Mouse (Mus musculus) midbrain, embryonic 16.5 days (tissue): ENCODE data around the gene Grip1. TPM values are rescaled to one million over a fixed set of nuclear protein-coding genes. Genes with fewer than 3 reads are reported as not detected.

Experiments used
- ATAC-seq: fragments of 200-750 bp; cut with Nextera tagmentation; 2 replicates; pipeline ENCODE4 v1.8.0; 2017; ENCODE audit warnings: moderate TSS enrichment
- H3K27ac ChIP-seq: fragments of 300-500 bp; sonication (generic); 2 replicates; pipeline ENCODE4 v1.5.1; 2014; ENCODE audit warnings: mild to moderate bottlenecking, low read length, mixed read lengths
- H3K27me3 ChIP-seq: fragments of 300-500 bp; sonication (generic); 2 replicates; pipeline ENCODE4 v1.6.1; 2014; ENCODE audit warnings: low read depth, low read length, mixed read lengths; ENCODE audit not compliant: control insufficient read depth, insufficient read depth
- H3K36me3 ChIP-seq: fragments of 300-500 bp; sonication (generic); 2 replicates; pipeline ENCODE4 v1.6.1; 2014; ENCODE audit warnings: mild to moderate bottlenecking, low read length, moderate library complexity, mixed read lengths; ENCODE audit not compliant: control insufficient read depth, insufficient read depth
- H3K4me1 ChIP-seq: fragments of 300-500 bp; sonication (generic); 2 replicates; pipeline ENCODE4 v1.6.1; 2014; ENCODE audit warnings: mild to moderate bottlenecking, low read length, mixed read lengths; ENCODE audit not compliant: control insufficient read depth, insufficient read depth
- H3K4me2 ChIP-seq: fragments of 300-500 bp; sonication (generic); 2 replicates; pipeline ENCODE4 v1.6.1; 2014; ENCODE audit warnings: mild to moderate bottlenecking, low read length, mixed read lengths
- H3K4me3 ChIP-seq: fragments of 300-500 bp; sonication (generic); 2 replicates; pipeline ENCODE4 v1.5.1; 2014; ENCODE audit warnings: low read depth, mild to moderate bottlenecking, low read length, moderate library complexity, mixed read lengths
- H3K9ac ChIP-seq: fragments of 300-500 bp; sonication (generic); 2 replicates; pipeline ENCODE4 v1.6.1; 2014; ENCODE audit warnings: low read depth, low read length, mixed read lengths
- H3K9me3 ChIP-seq: fragments of 300-500 bp; sonication (generic); replicated peaks from 2 replicates; pipeline ENCODE4 v1.6.1; 2014; ENCODE audit warnings: mild to moderate bottlenecking, low read length, mixed read lengths; ENCODE audit not compliant: control insufficient read depth, poor library complexity, severe bottlenecking
- WGBS: fragments of 180-500 bp; shearing (Covaris S2); extraction: QIAGEN DNeasy Blood & Tissue Kit; methylation state at CpG from one replicate; pipeline ENCODE4 v1.1.7; 2014; 5-methylcytosine and 5-hydroxymethylcytosine counted together
- polyA plus RNA-seq: library from polyadenylated mRNA; unstranded; fragments of >200 nt; fragmentation: Nextera tagmentation; extraction: Ambion mirVana; gene quantifications from 2 replicates; pipeline ENCODE4 v1.2.1, GENCODE M21; 2015

Gene Grip1
- polyA plus RNA-seq, 1 experiment from 2014 or later, result 19.7 TPM

DNA sequence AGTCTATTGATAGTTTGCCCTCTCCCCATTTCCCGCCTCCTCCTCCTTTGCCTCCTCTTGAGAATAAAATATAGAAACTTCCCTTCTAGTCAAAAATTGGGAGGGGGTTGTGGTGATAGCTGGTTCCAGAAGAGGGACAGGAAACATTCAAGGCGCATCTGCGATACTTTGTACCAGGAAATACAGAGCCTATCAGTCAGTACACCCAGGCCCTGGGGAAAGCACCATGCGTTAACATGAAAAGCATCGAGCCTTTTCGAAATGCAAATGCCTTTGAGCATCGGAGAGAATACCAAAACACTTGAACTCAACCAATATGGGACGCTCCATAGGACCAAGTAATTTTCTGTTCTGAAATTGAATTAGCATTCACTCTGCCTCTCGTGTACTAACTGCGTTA lies 612.7 kb downstream of the Grip1 start:
- Histone ChIP-seq H3K9me3 (no peaks in the 10 kb centered on the region), H3K27ac (no peak overlapping the region), H3K36me3 (peaks cover 3% of the 10 kb centered on the region; the same call in 1 of the 2 replicates), H3K4me2 (no peak overlapping the region), H3K27me3 (no peaks in the 10 kb centered on the region), H3K4me3 (no peak overlapping the region), H3K4me1 (no peaks in the 10 kb centered on the region), H3K9ac (no peak overlapping the region)
- ATAC-seq, result no peak
- WGBS, result 82% methylated on average over 10 of the region's 10 CpGs

DNA sequence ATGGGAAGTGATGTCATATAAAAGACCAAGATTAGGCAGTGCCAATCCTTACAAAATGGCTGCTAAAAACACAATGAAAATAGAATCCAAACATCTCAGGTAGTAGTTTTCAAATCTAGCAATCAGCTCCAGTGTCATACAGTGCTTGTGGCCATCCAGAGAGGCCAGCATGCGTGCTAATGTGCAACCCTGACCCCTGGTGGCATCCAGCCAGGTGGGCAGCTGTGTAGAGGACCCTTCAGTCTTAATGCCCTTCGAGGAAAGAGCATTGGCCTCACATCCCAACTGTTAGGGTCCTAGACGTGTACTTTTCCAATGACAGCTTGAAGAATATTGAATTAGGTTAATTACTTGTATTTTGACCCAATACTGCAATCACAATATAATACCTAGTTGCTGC lies 624.2 kb downstream of the Grip1 start:
- H3K4me1 ChIP-seq, result no peaks in the 10 kb centered on the region
- H3K9me3 ChIP-seq, result no peaks in the 10 kb centered on the region
- H3K27ac ChIP-seq, result no peak overlapping the region
- peaks cover 20% of the 10 kb centered on the region for H3K36me3 ChIP-seq
- 76% methylated on average over 3 of the region's 3 CpGs for WGBS
- no peak overlapping the region for H3K4me3 ChIP-seq
- H3K9ac ChIP-seq, result no peak overlapping the region
- H3K27me3 ChIP-seq, result no peaks in the 10 kb centered on the region
- no peak for ATAC-seq
- H3K4me2 ChIP-seq, result no peak overlapping the region

- H3K4me2 ChIP-seq, result no peak overlapping the region
- H3K4me3 ChIP-seq, result no peak overlapping the region
- no peak for ATAC-seq
- no peak overlapping the region for H3K27ac ChIP-seq
- peaks cover 3% of the 10 kb centered on the region; the same call in 1 of the 2 replicates for H3K36me3 ChIP-seq
- no peaks in the 10 kb centered on the region for H3K4me1 ChIP-seq
- WGBS, result 90% methylated on average over 12 of the region's 12 CpGs
- H3K27me3 ChIP-seq, result no peaks in the 10 kb centered on the region
- no peak overlapping the region for H3K9ac ChIP-seq
- H3K9me3 ChIP-seq, result no peaks in the 10 kb centered on the region
Measured at GRCm38 (mm10) chr10:120092548-120092947, 638.9 kb downstream of the Grip1 start.

DNA sequence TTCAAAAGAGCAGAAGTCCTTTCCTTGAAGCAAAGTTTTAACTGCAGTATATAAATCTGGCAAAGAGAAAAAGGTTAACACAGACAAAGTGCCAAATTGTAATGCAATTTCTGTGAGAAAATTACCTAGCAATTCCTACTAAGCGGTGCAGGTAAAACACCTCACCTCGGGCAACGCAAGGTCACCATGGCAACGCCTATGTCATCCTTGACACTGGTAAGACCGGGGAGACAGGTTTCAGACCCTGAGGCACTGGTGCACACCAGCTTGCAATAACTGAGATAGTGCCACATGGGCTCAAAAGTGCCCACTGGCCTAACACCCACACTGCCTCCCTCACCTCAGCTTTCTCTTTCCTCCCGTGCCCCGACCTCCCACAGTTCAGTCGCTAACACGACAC lies 641.5 kb downstream of the Grip1 start:
- no peak for ATAC-seq
- Histone ChIP-seq H3K9ac (no peak overlapping the region), H3K4me3 (no peak overlapping the region), H3K27ac (no peak overlapping the region), H3K4me1 (no peaks in the 10 kb centered on the region), H3K36me3 (no peaks in the 10 kb centered on the region), H3K9me3 (no peaks in the 10 kb centered on the region), H3K27me3 (no peaks in the 10 kb centered on the region), H3K4me2 (no peak overlapping the region)
- 87% methylated on average over 9 of the region's 9 CpGs for WGBS

DNA sequence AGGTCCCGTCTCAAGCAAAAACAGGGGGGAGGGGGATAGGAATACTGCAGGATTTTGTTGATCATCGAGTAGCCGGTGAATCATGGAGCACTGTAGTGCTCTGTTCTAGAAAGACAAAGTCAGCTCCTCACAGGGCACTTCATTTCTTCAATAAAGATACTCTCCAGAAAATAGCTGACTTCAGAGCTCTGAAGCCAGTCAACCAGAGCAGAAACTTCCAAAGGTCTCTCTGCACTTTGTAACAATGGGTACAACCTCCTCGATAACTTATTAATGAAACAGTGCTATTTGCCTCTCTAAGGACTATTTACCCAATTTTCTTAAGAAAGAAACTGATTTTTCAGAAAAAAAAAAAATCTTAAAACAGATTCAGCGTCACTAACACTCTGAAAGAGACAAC lies 642.1 kb downstream of the Grip1 start:
- WGBS, result 97% methylated on average over 5 of the region's 5 CpGs
- Histone ChIP-seq H3K36me3 (no peaks in the 10 kb centered on the region), H3K9ac (no peak overlapping the region), H3K27me3 (no peaks in the 10 kb centered on the region), H3K4me2 (no peak overlapping the region), H3K4me3 (no peak overlapping the region), H3K27ac (no peak overlapping the region), H3K4me1 (no peaks in the 10 kb centered on the region), H3K9me3 (no peaks in the 10 kb centered on the region)
- no peak for ATAC-seq

DNA sequence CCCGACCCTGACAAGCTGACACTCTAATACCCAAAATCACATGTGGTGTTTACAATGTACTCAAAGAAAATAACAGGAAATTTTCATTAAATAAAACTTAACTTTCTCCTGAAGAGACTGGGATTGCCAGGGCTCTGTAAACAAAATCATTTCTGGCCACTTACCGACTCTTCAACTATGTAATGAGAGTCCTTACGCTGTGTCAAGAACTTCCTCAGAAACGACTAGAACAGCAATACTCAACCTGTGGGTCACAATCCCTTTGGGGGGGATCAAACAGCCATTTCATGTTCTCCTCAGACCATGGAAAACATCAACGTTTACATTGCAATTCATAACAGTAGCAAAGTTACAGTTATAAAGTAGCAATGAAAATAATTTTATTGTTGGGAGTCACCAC lies 643.9 kb downstream of the Grip1 start:
- Histone ChIP-seq H3K27me3 (no peaks in the 10 kb centered on the region), H3K9ac (no peak overlapping the region), H3K9me3 (no peaks in the 10 kb centered on the region), H3K36me3 (no peaks in the 10 kb centered on the region), H3K27ac (no peak overlapping the region), H3K4me3 (no peak overlapping the region), H3K4me1 (no peaks in the 10 kb centered on the region), H3K4me2 (no peak overlapping the region)
- no peak for ATAC-seq
- 92% methylated on average over 5 of the region's 5 CpGs for WGBS

DNA sequence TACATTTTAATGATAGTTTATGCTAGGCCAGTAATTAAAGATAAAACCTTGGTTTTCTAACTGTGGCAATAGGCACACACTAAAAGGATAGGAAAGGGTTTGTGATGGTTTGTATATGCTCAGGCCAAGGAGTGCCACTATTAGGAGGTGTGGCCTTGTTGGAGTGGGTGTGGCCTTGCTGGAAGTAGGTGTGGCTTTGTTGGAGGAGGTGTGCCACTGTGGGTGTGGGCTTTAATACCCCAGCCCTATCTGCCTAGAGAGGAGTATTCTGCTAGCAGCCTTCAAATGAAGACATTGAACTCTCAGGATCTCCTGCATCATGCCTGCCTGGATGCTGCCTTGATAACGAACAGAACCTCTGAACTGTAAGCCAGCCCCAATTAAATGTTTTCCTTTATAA lies 647.2 kb downstream of the Grip1 start:
- Histone ChIP-seq H3K4me2 (no peak overlapping the region), H3K36me3 (no peaks in the 10 kb centered on the region), H3K9me3 (no peaks in the 10 kb centered on the region), H3K27ac (no peak overlapping the region), H3K4me3 (no peak overlapping the region), H3K4me1 (no peaks in the 10 kb centered on the region), H3K27me3 (no peaks in the 10 kb centered on the region), H3K9ac (no peak overlapping the region)
- WGBS, result 87% methylated on average over 1 of the region's 1 CpGs
- ATAC-seq, result no peak

DNA sequence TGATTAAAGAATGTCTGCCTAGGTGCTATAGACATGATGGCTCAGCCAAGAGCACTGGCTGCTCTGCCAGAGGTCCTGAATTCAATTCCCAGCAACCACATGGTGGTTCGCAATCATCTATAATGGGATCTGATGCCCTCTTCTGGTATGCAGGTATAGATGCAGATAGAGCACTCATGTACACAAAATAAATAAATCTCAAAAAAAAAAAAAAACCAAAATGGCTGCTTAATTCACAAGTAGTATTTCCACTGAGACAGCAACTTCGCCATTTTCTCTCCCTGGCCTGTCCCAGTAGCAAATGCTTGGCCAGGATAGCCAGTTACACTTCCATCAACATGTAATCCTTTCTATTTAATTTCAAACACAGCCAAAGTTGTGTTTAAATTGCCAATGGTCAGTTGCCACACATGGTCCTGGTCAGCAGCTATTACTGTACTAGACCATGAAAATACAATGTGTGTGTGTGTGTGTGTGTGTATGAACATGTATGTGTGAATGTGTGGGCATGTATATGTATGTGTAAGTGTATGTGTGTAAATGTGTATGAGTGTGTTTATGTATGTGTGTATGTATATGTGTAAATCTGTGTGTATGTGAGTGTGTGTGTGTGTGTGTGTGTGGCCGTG lies 658.2 kb downstream of the Grip1 start:
- ATAC-seq, result no peak
- Histone ChIP-seq H3K9me3 (no peaks in the 10 kb centered on the region), H3K4me1 (peaks cover 5% of the 10 kb centered on the region), H3K27ac (no peak overlapping the region), H3K4me2 (peak overlapping the region; percentile 84), H3K9ac (no peak overlapping the region), H3K36me3 (no peaks in the 10 kb centered on the region), H3K4me3 (peak overlapping the region; percentile 53), H3K27me3 (no peaks in the 10 kb centered on the region)
- 78% methylated on average over 3 of the region's 3 CpGs for WGBS

DNA sequence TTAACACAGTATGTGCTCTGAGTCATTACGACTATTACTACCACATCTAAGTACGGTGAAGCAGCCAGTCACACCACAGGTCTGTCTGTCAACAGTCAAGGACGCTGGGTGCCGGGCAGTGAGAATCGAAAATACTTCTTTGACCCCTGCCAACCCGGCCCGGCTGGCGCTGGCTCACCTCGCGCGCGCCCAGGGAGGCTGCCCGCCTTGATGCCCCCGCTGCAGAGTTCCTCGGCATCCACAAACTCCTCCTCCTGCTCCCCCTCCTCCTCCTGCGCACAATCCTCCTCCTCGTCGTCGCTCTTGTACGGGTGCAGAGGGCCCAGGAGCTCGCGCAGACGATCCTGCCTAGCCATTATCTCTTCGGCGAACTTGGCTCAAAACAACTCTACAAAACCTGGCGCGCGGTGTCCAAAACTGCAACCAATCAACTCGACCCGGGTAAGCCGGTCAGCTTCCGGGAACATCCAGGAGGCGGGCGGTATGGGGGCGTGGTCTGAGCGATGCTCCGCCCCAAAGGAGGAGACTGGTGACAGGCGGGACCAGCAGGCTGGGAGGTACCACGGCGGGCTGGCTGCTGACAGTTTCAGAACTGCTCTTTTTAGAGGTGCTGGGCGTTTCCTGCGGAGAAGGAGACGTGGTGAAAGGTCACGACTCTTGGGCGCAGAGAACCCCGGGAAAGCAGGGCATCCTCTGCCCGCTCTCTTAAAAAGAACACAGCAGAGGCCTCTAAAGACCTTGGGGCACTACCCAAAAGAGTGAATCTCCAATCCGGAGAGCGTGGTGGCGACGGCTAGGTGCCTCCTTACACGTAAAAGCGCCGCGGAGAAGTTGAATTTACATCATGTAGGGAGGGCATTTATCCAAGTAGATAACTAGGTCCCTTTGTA lies 659.1 kb downstream of the Grip1 start, which contains the start of gene Helb:
TSS of gene Helb (minus strand) at position 481 of the 890 bp plus-strand sequence.
- no peaks in the 10 kb centered on the region for H3K9me3 ChIP-seq
- peak within 1 kb of the TSS; percentile 53 for H3K4me3 ChIP-seq
- H3K4me2 ChIP-seq, result peak within 1 kb of the TSS; percentile 84
- ATAC-seq, result peak; percentile 98
- H3K36me3 ChIP-seq, result no peaks in the 10 kb centered on the region
- under 1% methylated on average over 55 of the region's 55 CpGs for WGBS
- H3K27ac ChIP-seq, result no peak within 1 kb of the TSS
- H3K4me1 ChIP-seq, result peaks cover 5% of the 10 kb centered on the region
- no peaks in the 10 kb centered on the region for H3K27me3 ChIP-seq
- peak within 1 kb of the TSS; percentile 56 for H3K9ac ChIP-seq
